Mouse (Mus musculus): Measurements from ENCODE around the gene Foxp1. TPM values are rescaled to one million over a fixed set of nuclear protein-coding genes. Genes with fewer than 3 reads are reported as not detected.

Gene Foxp1
- polyA plus RNA-seq, 1 experiment from 2014 or later = 45.3 TPM

DNA sequence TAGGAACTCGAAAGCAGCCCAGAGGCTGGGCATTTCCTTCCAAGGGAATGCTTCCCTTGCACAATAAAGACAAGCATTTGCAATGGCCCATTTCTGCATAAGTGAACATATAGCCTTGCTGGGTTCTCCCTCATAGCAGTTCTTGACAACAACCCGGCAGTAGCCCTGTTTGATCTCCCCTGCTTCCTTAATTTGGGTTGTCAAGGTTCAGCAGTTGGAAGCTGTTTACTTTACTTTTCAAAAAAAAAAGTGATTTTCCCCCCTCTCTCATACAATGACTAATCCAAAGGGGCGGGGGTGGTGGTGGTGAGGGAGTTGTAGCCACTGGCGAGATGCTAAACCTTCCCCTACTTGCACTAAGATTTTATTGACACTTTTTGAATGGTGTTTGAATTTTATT lies 3.5 kb downstream of the Foxp1 start:
- Histone ChIP-seq H3K27ac (ENCODE audit: low read depth, low read length) (no peak overlapping the region; the same call in 1 of the 2 replicates), H3K9me3 (ENCODE audit: control insufficient read depth) (no peaks in the 10 kb centered on the region), H3K4me3 (ENCODE audit: low read depth, low read length) (peak overlapping the region; percentile 92), H3K36me3 (ENCODE audit: control insufficient read depth, insufficient read depth) (no peaks in the 10 kb centered on the region), H3K9ac (ENCODE audit: low read depth, low read length) (no peak overlapping the region), H3K4me2 (replicated peaks; ENCODE audit: low read depth) (peak overlapping the region; percentile 92), H3K27me3 (replicated peaks; ENCODE audit: control insufficient read depth, insufficient read depth, low read length) (no peaks in the 10 kb centered on the region), H3K4me1 (replicated peaks; ENCODE audit: control insufficient read depth, insufficient read depth, low read length) (0 out of 2 replicates have a peak, but pooled peaks cover 2% of the 10 kb centered on the region)
- no peak for TF ChIP-seq CTCF (IDR thresholded peaks at IDR 0.05; ENCODE audit: low read depth)
- ATAC-seq = no peak
- WGBS = 37% methylated on average over 4 of the region's 4 CpGs

DNA sequence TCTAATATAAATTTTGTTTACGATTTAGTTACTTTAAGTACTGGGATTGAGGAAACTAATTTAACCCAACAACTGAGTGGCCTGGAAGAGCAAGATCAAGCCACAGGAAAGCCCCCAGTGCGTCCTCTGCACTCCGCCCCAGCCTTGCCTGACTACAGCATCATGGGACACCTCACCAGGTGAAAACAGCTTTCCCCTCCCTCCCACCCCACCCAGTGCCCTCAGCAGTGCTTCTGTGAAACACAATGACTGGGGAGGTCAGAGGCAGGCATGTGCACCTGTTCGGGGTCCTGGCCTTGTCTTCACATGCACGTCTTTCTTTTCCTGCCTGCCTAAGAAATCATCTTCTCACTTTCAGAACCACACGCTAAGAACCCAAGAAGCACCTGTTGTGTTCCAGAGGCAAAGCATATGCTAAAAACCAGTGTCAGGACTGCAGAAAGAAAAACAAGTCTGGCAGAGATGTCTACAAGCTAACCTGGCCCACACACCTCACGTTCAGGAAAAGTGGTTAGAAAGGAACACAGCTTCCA lies 6.8 kb downstream of the Foxp1 start:
- 0 out of 2 replicates have a peak, but pooled peaks cover 2% of the 10 kb centered on the region for H3K4me1 ChIP-seq (replicated peaks; ENCODE audit: control insufficient read depth, insufficient read depth, low read length)
- H3K36me3 ChIP-seq (ENCODE audit: control insufficient read depth, insufficient read depth) = no peaks in the 10 kb centered on the region
- H3K9ac ChIP-seq (ENCODE audit: low read depth, low read length) = no peak overlapping the region
- 83% methylated on average over 7 of the region's 7 CpGs for WGBS
- no peaks in the 10 kb centered on the region for H3K27me3 ChIP-seq (replicated peaks; ENCODE audit: control insufficient read depth, insufficient read depth, low read length)
- H3K27ac ChIP-seq (ENCODE audit: low read depth, low read length) = no peak overlapping the region; the same call in 1 of the 2 replicates
- H3K4me3 ChIP-seq (ENCODE audit: low read depth, low read length) = no peak overlapping the region
- H3K9me3 ChIP-seq (ENCODE audit: control insufficient read depth) = no peaks in the 10 kb centered on the region
- no peak for TF ChIP-seq CTCF (IDR thresholded peaks at IDR 0.05; ENCODE audit: low read depth)
- no peak for ATAC-seq
- no peak overlapping the region for H3K4me2 ChIP-seq (replicated peaks; ENCODE audit: low read depth)

DNA sequence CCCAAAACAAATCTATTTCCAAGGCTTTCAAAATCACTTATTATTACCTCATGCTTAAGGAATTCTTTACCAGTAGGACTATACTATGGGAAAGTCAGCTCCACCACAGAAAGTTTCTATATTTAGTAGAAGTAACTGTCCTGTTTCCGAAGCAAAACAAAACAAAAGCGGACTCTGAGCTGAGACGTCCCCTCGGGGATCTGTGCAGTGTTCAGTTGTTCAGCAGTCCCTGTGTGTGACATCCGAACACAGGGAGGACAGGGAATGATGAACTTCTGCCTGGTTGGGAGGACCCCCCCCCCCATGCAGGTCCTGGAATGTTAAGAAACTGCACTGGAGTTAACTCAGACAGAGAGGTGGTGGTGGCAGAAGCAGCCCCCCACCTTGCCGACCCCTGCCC lies 10.7 kb downstream of the Foxp1 start:
- H3K4me3 ChIP-seq (ENCODE audit: low read depth, low read length) = no peak overlapping the region
- WGBS = 47% methylated on average over 6 of the region's 6 CpGs
- no peak overlapping the region for H3K9ac ChIP-seq (ENCODE audit: low read depth, low read length)
- H3K9me3 ChIP-seq (ENCODE audit: control insufficient read depth) = no peaks in the 10 kb centered on the region
- H3K27ac ChIP-seq (ENCODE audit: low read depth, low read length) = no peak overlapping the region
- H3K27me3 ChIP-seq (replicated peaks; ENCODE audit: control insufficient read depth, insufficient read depth, low read length) = no peaks in the 10 kb centered on the region
- H3K4me1 ChIP-seq (replicated peaks; ENCODE audit: control insufficient read depth, insufficient read depth, low read length) = no peaks in the 10 kb centered on the region
- H3K4me2 ChIP-seq (replicated peaks; ENCODE audit: low read depth) = peak overlapping the region; percentile 35
- no peak for TF ChIP-seq CTCF (IDR thresholded peaks at IDR 0.05; ENCODE audit: low read depth)
- no peak for ATAC-seq
- 0 out of 2 replicates have a peak, but pooled peaks cover 6% of the 10 kb centered on the region for H3K36me3 ChIP-seq (ENCODE audit: control insufficient read depth, insufficient read depth)

DNA sequence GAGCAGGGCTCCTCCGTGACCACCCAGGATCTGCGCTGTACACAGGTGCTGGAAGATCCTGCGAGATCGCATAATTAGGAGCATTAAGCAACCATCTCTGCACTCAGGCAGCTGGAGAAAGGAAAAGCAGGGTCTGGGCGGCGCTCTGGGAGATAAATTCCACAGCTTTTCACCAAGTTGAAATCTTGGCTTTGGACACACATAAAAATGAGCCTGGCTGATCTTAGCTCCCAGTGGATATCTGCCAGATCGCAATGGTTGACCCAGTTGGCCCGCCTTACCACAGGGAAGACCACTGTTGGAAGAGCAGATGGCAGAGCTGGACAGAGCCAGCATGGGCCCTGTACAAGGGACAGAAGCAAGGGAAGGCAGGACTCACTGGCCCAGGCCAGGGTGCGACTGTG lies 13.3 kb downstream of the Foxp1 start:
- H3K27ac ChIP-seq (ENCODE audit: low read depth, low read length) = no peak overlapping the region
- TF ChIP-seq CTCF (IDR thresholded peaks at IDR 0.05; ENCODE audit: low read depth) = no peak
- H3K36me3 ChIP-seq (ENCODE audit: control insufficient read depth, insufficient read depth) = peaks cover 15% of the 10 kb centered on the region; the same call in 1 of the 2 replicates
- H3K9me3 ChIP-seq (ENCODE audit: control insufficient read depth) = no peaks in the 10 kb centered on the region
- 79% methylated on average over 9 of the region's 9 CpGs for WGBS
- no peak overlapping the region for H3K9ac ChIP-seq (ENCODE audit: low read depth, low read length)
- no peaks in the 10 kb centered on the region for H3K4me1 ChIP-seq (replicated peaks; ENCODE audit: control insufficient read depth, insufficient read depth, low read length)
- ATAC-seq = no peak
- no peak overlapping the region for H3K4me2 ChIP-seq (replicated peaks; ENCODE audit: low read depth)
- no peaks in the 10 kb centered on the region for H3K27me3 ChIP-seq (replicated peaks; ENCODE audit: control insufficient read depth, insufficient read depth, low read length)
- H3K4me3 ChIP-seq (ENCODE audit: low read depth, low read length) = no peak overlapping the region

DNA sequence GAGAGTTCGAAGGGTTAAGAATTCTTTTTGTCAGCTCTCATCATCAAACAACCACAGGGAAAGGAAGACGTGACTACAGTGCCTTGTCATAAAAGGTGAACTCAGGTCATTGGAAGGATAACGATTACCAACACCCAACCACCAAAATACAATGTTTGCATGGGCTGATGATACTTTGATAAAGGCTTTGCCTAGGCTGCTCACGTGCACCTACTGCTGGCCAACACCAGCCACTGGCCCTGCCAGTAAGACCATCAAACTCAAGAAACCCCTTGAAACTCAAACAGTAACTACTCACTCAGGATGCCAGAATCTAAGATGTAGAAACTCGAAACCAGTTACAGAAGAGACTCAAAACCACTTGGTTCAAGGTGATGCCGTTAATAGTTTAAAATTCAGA lies 15.7 kb downstream of the Foxp1 start:
- WGBS = 68% methylated on average over 6 of the region's 6 CpGs
- Histone ChIP-seq H3K9ac (ENCODE audit: low read depth, low read length) (no peak overlapping the region), H3K9me3 (ENCODE audit: control insufficient read depth) (no peaks in the 10 kb centered on the region), H3K36me3 (ENCODE audit: control insufficient read depth, insufficient read depth) (peaks cover 28% of the 10 kb centered on the region), H3K27me3 (replicated peaks; ENCODE audit: control insufficient read depth, insufficient read depth, low read length) (no peaks in the 10 kb centered on the region), H3K4me2 (replicated peaks; ENCODE audit: low read depth) (no peak overlapping the region), H3K27ac (ENCODE audit: low read depth, low read length) (no peak overlapping the region), H3K4me1 (replicated peaks; ENCODE audit: control insufficient read depth, insufficient read depth, low read length) (0 out of 2 replicates have a peak, but pooled peaks cover 3% of the 10 kb centered on the region), H3K4me3 (ENCODE audit: low read depth, low read length) (no peak overlapping the region)
- ATAC-seq = no peak
- peak; percentile 55 for TF ChIP-seq CTCF (IDR thresholded peaks at IDR 0.05; ENCODE audit: low read depth)

DNA sequence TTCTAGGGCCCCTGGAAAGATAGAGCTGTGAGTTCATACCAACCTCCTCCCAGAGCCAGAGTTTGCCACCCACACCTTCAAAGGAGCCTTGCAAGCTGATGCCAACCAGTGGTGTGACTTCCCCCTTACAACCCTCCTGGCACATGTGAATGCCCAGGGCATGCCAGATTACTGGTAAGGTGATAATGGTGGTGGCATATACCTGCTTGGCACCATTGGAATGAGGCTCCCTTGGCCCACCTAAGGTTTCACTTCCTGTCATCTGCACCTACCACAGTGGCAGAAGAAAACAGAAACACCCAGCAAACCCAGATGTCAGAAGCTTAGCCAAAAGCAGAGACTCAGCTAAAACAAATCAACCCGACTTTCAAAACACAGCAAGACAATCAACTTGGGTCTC lies 18.8 kb downstream of the Foxp1 start:
- no peak overlapping the region for H3K9ac ChIP-seq (ENCODE audit: low read depth, low read length)
- no peak overlapping the region for H3K4me2 ChIP-seq (replicated peaks; ENCODE audit: low read depth)
- peaks cover 21% of the 10 kb centered on the region for H3K36me3 ChIP-seq (ENCODE audit: control insufficient read depth, insufficient read depth)
- H3K27me3 ChIP-seq (replicated peaks; ENCODE audit: control insufficient read depth, insufficient read depth, low read length) = no peaks in the 10 kb centered on the region
- no peak overlapping the region for H3K27ac ChIP-seq (ENCODE audit: low read depth, low read length)
- H3K4me1 ChIP-seq (replicated peaks; ENCODE audit: control insufficient read depth, insufficient read depth, low read length) = 0 out of 2 replicates have a peak, but pooled peaks cover 3% of the 10 kb centered on the region
- no peak overlapping the region for H3K4me3 ChIP-seq (ENCODE audit: low read depth, low read length)
- TF ChIP-seq CTCF (IDR thresholded peaks at IDR 0.05; ENCODE audit: low read depth) = no peak
- ATAC-seq = no peak
- 81% methylated on average over 1 of the region's 1 CpGs for WGBS
- H3K9me3 ChIP-seq (ENCODE audit: control insufficient read depth) = no peaks in the 10 kb centered on the region

All from intestine, postnatal 0 days (tissue).